Mouse (Mus musculus): Measurements from ENCODE around the gene Plekhg6. TPM values are rescaled to one million over a fixed set of nuclear protein-coding genes. Genes with fewer than 3 reads are reported as not detected.

Plekhg6 gene
- polyA plus RNA-seq, 1 experiment from 2014 or later, result 0.05 TPM

DNA sequence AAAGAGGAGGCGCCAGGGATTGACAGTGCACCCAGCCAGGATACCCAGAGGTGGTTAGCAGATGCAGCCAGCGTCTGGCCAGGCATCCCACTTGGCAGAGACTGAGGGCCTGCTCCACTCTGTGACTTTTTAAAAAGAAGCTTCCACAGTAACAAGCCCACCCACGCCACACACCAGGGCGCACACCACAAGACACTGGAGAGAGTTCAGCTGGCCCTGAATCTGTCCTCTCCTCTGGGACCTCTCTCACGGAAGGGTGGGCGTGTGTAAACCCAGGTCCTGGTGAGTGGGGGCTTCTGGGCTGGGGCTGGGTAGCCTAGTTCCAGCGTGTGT is 66.4 kb downstream of the Plekhg6 start:
- H3K4me2 ChIP-seq (replicated peaks), result peak overlapping the region; percentile 69
- peak overlapping the region; percentile 43 for H3K4me3 ChIP-seq
- no peak overlapping the region for H3K27ac ChIP-seq (replicated peaks)
- H3K36me3 ChIP-seq, result no peaks in the 10 kb centered on the region
- H3K4me1 ChIP-seq, result peaks cover 18% of the 10 kb centered on the region
- WGBS, result 41% methylated on average over 7 of the region's 7 CpGs
- H3K9ac ChIP-seq (replicated peaks), result peak overlapping the region; percentile 71
- H3K9me3 ChIP-seq, result no peaks in the 10 kb centered on the region
- peaks cover 22% of the 10 kb centered on the region for H3K27me3 ChIP-seq
- no peak; the same call in 1 of the 2 replicates for ATAC-seq (ENCODE audit: low FRiP score, low read depth)

DNA sequence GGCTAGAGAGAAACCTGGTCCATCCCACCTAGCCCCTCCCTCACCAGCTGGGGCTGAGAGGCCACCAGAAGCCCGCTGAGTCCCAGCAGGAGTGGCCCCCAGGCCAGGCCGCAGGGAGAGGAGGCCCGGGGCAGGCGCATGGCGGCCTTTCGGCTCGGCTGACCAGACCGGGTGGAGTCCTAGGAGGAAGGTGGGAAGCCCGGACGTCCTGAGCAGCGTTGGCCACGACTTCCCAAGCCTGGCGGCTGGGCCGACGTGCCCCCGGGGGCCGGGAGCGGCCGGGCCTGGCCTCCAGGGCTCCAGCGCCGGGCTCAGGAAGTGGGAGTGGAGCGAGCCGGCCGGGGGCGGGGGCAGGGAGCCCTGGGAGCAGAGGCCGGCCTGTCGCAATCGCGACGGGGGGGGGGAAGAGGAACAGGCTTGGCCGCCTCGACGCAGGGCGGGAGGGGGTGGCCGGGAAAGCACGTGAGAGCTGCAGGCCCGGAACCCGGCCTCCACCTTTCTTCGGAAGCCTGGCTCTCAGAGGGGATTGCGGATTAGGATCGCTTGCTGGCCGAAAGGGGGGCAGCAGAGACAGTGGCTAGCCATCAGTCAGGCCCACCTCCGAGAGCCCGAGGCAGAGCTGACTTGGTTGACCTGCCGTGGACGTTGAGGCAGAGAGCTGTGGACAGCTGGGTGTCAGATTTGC is 66.9 kb downstream of the Plekhg6 start, which contains the start of gene Ltbr:
Gene Ltbr (minus strand): TSS at position 340 of the 685 bp plus-strand sequence.
- ATAC-seq (ENCODE audit: low FRiP score, low read depth), result peak; percentile 60
- no peaks in the 10 kb centered on the region for H3K9me3 ChIP-seq

More for the DNA sequence above, 66.9 kb downstream of the Plekhg6 start, which contains the start of gene Ltbr:
- peak within 1 kb of the TSS; percentile 71 for H3K9ac ChIP-seq (replicated peaks)
- H3K27me3 ChIP-seq, result peaks cover 16% of the 10 kb centered on the region; the same call in 1 of the 2 replicates
- WGBS, result 2% methylated on average over 38 of the region's 46 CpGs
- no peak within 1 kb of the TSS; the same call in 1 of the 2 replicates for H3K27ac ChIP-seq (replicated peaks)
- H3K4me1 ChIP-seq, result peaks cover 23% of the 10 kb centered on the region
- H3K36me3 ChIP-seq, result no peaks in the 10 kb centered on the region
- H3K4me3 ChIP-seq, result peak within 1 kb of the TSS; percentile 43
- peak within 1 kb of the TSS; percentile 69 for H3K4me2 ChIP-seq (replicated peaks)

Other genes starting within 250 kb of the Plekhg6 start
- 54.1 and 56.4 TPM in 2 replicates for gene Nop2, start 248.9 kb downstream of the Plekhg6 start, polyA plus RNA-seq (2016; fragmentation: Nextera tagmentation; extraction: Ambion mirVana)
- gene Iffo1, start 235.6 kb downstream of the Plekhg6 start, polyA plus RNA-seq (2016; fragmentation: Nextera tagmentation; extraction: Ambion mirVana), result 18.7 and 18.8 TPM in 2 replicates
- 1,933 and 1,972 TPM in 2 replicates for gene Gapdh, start 214.3 kb downstream of the Plekhg6 start, polyA plus RNA-seq (2016; fragmentation: Nextera tagmentation; extraction: Ambion mirVana)
- 183 and 192 TPM in 2 replicates for gene Ncapd2, start 189.1 kb downstream of the Plekhg6 start, polyA plus RNA-seq (2016; fragmentation: Nextera tagmentation; extraction: Ambion mirVana)
- gene Mrpl51, start 189.0 kb downstream of the Plekhg6 start, polyA plus RNA-seq (2016; fragmentation: Nextera tagmentation; extraction: Ambion mirVana), result 165 and 172 TPM in 2 replicates
- gene Vamp1, start 165.2 kb downstream of the Plekhg6 start, polyA plus RNA-seq (2016; fragmentation: Nextera tagmentation; extraction: Ambion mirVana), result 4.7 and 5.3 TPM in 2 replicates
- gene Tapbpl, start 148.9 kb downstream of the Plekhg6 start, polyA plus RNA-seq (2016; fragmentation: Nextera tagmentation; extraction: Ambion mirVana), result 1.9 and 2.5 TPM in 2 replicates
- 1.3 and 2.5 TPM in 2 replicates for gene Cd27, start 143.8 kb downstream of the Plekhg6 start, polyA plus RNA-seq (2016; fragmentation: Nextera tagmentation; extraction: Ambion mirVana)
- not detected in 2 replicates for gene Tuba3a, start 94.8 kb downstream of the Plekhg6 start, polyA plus RNA-seq (2016; fragmentation: Nextera tagmentation; extraction: Ambion mirVana)
- 18.3 and 20.2 TPM in 2 replicates for gene Ltbr, start 66.9 kb downstream of the Plekhg6 start, polyA plus RNA-seq (2016; fragmentation: Nextera tagmentation; extraction: Ambion mirVana)
- 0.41 and 0.43 TPM in 2 replicates for gene Scnn1a, start 60.1 kb downstream of the Plekhg6 start, polyA plus RNA-seq (2016; fragmentation: Nextera tagmentation; extraction: Ambion mirVana)
- gene Tnfrsf1a, start 31.4 kb downstream of the Plekhg6 start, polyA plus RNA-seq (2016; fragmentation: Nextera tagmentation; extraction: Ambion mirVana), result 17.7 and 22.8 TPM in 2 replicates
- gene Cd9, start 114.0 kb upstream of the Plekhg6 start, polyA plus RNA-seq (2016; fragmentation: Nextera tagmentation; extraction: Ambion mirVana), result 35.5 and 38.5 TPM in 2 replicates
- gene Vwf, start 166.0 kb upstream of the Plekhg6 start, polyA plus RNA-seq (2016; fragmentation: Nextera tagmentation; extraction: Ambion mirVana), result 11.3 and 15.3 TPM in 2 replicates

Measured in midbrain, embryonic 12.5 days (tissue).